Mouse (Mus musculus): ENCODE results near the gene Hectd1. TPM values are rescaled to one million over a fixed set of nuclear protein-coding genes. Genes with fewer than 3 reads are reported as not detected.

The Hectd1 gene
- total RNA-seq, 2 experiments from 2014 or later = 86.7 to 95.8 TPM

DNA sequence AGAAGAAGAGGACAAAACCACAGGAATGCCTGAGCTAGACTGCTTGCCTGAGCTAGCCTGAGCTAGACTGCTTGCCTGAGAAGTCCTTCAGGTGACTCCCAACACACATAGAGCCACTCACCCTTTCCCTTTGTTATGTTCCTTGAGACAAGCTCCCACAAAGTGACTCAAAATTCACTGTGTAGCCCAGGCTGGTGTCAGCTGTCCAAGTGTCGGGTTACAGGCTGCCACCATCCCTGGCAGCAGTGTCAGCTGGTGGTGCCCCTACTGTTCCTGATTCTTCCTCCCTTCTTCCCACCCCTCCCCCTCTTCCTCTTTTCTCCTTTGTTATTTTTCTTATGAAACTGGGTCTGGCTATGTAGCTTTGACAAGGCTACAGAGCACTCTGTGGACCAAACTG lies 125.5 kb downstream of the Hectd1 start:
- no peak for DNase-seq

DNA sequence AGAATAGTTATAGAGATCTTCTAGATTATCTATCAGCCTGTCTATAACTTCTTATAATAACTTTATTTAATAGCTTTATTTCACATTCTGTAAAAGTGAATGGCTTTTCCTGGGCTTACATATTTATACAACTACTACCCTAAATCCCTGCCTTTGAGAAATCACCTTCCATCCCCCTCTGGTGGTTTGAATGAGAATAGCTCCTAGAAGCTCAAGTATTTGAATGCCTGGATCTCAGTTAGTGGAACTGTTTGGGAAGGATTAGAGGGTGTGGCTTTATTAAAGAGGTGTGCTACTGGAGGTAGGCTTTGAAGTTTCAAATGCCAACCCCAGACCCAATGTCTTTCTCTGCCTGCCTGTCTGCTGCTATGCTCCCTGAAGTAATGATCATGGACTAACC lies 127.6 kb downstream of the Hectd1 start:
- no peak for DNase-seq

GRCm38 (mm10) chr12:51699623-51700393 lies 129.5 kb downstream of the Hectd1 start:
- DNase-seq = peak; percentile 15 to 39

- no peak for DNase-seq
Observed at GRCm38 (mm10) chr12:51696157-51696556, 133.2 kb downstream of the Hectd1 start.

GRCm38 (mm10) chr12:51694966-51695365 lies 134.4 kb downstream of the Hectd1 start:
- no peak for DNase-seq

DNA sequence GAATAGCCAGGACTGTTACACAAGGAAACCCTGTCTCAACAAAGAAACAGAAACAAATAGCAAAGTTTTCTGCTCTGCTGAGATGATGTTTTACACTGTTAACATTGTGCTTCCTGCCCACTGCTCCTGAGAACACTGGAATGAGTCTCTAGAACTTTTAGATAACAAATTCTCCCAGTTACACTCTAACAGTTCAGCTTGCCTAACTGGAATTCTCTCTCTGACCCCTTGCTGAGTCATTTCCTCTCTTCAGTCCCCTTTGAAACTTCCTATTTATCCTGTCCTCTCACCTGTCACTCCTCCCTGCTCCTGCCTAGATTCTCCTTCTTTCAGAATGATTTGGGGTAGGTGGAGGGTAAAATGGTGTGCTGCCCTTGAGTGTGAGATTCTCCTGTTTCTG lies 135.2 kb downstream of the Hectd1 start:
- no peak for DNase-seq

Other genes starting within 250 kb of the Hectd1 start
- under 1 TPM in 1 of 2 experiments, not detected in 1; 0.36 TPM for gene Coch, start 236.2 kb downstream of the Hectd1 start, total RNA-seq (2021)
- 10 to 100 TPM; 26.3 to 26.7 TPM for gene Ap4s1, start 138.5 kb downstream of the Hectd1 start, total RNA-seq (2021)
- gene Strn3, start 137.6 kb downstream of the Hectd1 start, total RNA-seq (2021) = 10 to 100 TPM; 89.0 to 96.2 TPM
- 10 to 100 TPM; 22.2 to 22.4 TPM for gene Heatr5a, start 141.8 kb upstream of the Hectd1 start, total RNA-seq (2021)
- 10 to 100 TPM; 14.6 to 29.1 TPM for gene Dtd2, start 177.0 kb upstream of the Hectd1 start, total RNA-seq (2021)
- not detected for gene Gpr33, start 198.5 kb upstream of the Hectd1 start, total RNA-seq (2021)

Measured in adrenal gland, postnatal 36 days (tissue).